Mouse (Mus musculus): ENCODE data around the gene Pcif1. TPM values are rescaled to one million over a fixed set of nuclear protein-coding genes. Genes with fewer than 3 reads are reported as not detected.
A peak's percentile ranks its signal among the peaks of the same experiment; 100 is the strongest.

The Pcif1 gene
- polyA plus RNA-seq, 1 experiment from 2014 or later, result 71.3 TPM

GRCm38 (mm10) chr2:164911086-164912048, 32.3 kb downstream of the Pcif1 start, which contains the start of gene Zfp335:
Zfp335 (minus strand) TSS chr2:164911757.
- Histone ChIP-seq H3K4me1 (ENCODE audit: insufficient read depth, low read depth, low read length) (peaks cover 9% of the 10 kb centered on the region; the same call in 1 of the 2 replicates), H3K27me3 (replicated peaks; ENCODE audit: insufficient read depth, low read length) (no peaks in the 10 kb centered on the region), H3K27ac (ENCODE audit: low read length) (peak within 1 kb of the TSS; percentile 97), H3K9me3 (ENCODE audit: low read length) (no peaks in the 10 kb centered on the region), H3K4me3 (ENCODE audit: low read depth, low read length) (peak within 1 kb of the TSS; percentile 81), H3K4me2 (replicated peaks; ENCODE audit: low read depth, low read length) (peak within 1 kb of the TSS; percentile 76), H3K9ac (replicated peaks; ENCODE audit: low read depth) (peak within 1 kb of the TSS; percentile 83), H3K36me3 (ENCODE audit: insufficient read depth, low read length) (peaks cover 28% of the 10 kb centered on the region)
- peak; percentile 87 for TF ChIP-seq EP300 (IDR thresholded peaks at IDR 0.05)
- TF ChIP-seq CTCF (IDR thresholded peaks at IDR 0.05), result peak; percentile 65
- ATAC-seq (peak; percentile 89), DNase-seq (ENCODE audit: low spot score) (peak; percentile 96)
- WGBS, result 2% methylated on average over 71 of the region's 91 CpGs

GRCm38 (mm10) chr2:164912151-164912550, 33.0 kb downstream of the Pcif1 start:
- DNase-seq (ENCODE audit: low spot score), result peak; percentile 82
- H3K9me3 ChIP-seq (ENCODE audit: low read length), result no peaks in the 10 kb centered on the region
- peak overlapping the region; percentile 81 for H3K4me3 ChIP-seq (ENCODE audit: low read depth, low read length)
- peak overlapping the region; percentile 83 for H3K9ac ChIP-seq (replicated peaks; ENCODE audit: low read depth)
- 4% methylated on average over 12 of the region's 12 CpGs for WGBS
- TF ChIP-seq EP300 (IDR thresholded peaks at IDR 0.05) (no peak), CTCF (IDR thresholded peaks at IDR 0.05) (no peak)
- no peaks in the 10 kb centered on the region for H3K27me3 ChIP-seq (replicated peaks; ENCODE audit: insufficient read depth, low read length)
- H3K36me3 ChIP-seq (ENCODE audit: insufficient read depth, low read length), result peaks cover 21% of the 10 kb centered on the region
- peak overlapping the region; percentile 76 for H3K4me2 ChIP-seq (replicated peaks; ENCODE audit: low read depth, low read length)
- H3K4me1 ChIP-seq (ENCODE audit: insufficient read depth, low read depth, low read length), result peaks cover 9% of the 10 kb centered on the region; the same call in 1 of the 2 replicates
- peak; percentile 42 for ATAC-seq
- peak overlapping the region; percentile 97 for H3K27ac ChIP-seq (ENCODE audit: low read length)

GRCm38 (mm10) chr2:164912749-164913427, 33.8 kb downstream of the Pcif1 start:
- ATAC-seq, result no peak
- peak overlapping the region; percentile 97; the same call in 1 of the 2 replicates for H3K27ac ChIP-seq (ENCODE audit: low read length)
- 75% methylated on average over 8 of the region's 9 CpGs for WGBS
- peaks cover 14% of the 10 kb centered on the region for H3K36me3 ChIP-seq (ENCODE audit: insufficient read depth, low read length)
- TF ChIP-seq CTCF (IDR thresholded peaks at IDR 0.05), result no peak
- TF ChIP-seq EP300 (IDR thresholded peaks at IDR 0.05), result no peak
- no peaks in the 10 kb centered on the region for H3K9me3 ChIP-seq (ENCODE audit: low read length)
- H3K27me3 ChIP-seq (replicated peaks; ENCODE audit: insufficient read depth, low read length), result no peaks in the 10 kb centered on the region
- H3K4me1 ChIP-seq (ENCODE audit: insufficient read depth, low read depth, low read length), result peaks cover 9% of the 10 kb centered on the region; the same call in 1 of the 2 replicates
- no peak overlapping the region for H3K4me2 ChIP-seq (replicated peaks; ENCODE audit: low read depth, low read length)
- no peak overlapping the region for H3K4me3 ChIP-seq (ENCODE audit: low read depth, low read length)
- no peak overlapping the region for H3K9ac ChIP-seq (replicated peaks; ENCODE audit: low read depth)
- no peak for DNase-seq (ENCODE audit: low spot score)

GRCm38 (mm10) chr2:164913428-164913786, 34.3 kb downstream of the Pcif1 start:
- 72% methylated on average over 2 of the region's 2 CpGs for WGBS
- ATAC-seq (no peak), DNase-seq (ENCODE audit: low spot score) (peak; percentile 65)
- TF ChIP-seq EP300 (IDR thresholded peaks at IDR 0.05) (no peak), CTCF (IDR thresholded peaks at IDR 0.05) (no peak)
- Histone ChIP-seq H3K27me3 (replicated peaks; ENCODE audit: insufficient read depth, low read length) (no peaks in the 10 kb centered on the region), H3K4me3 (ENCODE audit: low read depth, low read length) (no peak overlapping the region), H3K4me1 (ENCODE audit: insufficient read depth, low read depth, low read length) (peaks cover 9% of the 10 kb centered on the region; the same call in 1 of the 2 replicates), H3K27ac (ENCODE audit: low read length) (0 out of 2 replicates have a peak overlapping the region, but pooled peaks have one; percentile 28), H3K36me3 (ENCODE audit: insufficient read depth, low read length) (peaks cover 9% of the 10 kb centered on the region), H3K4me2 (replicated peaks; ENCODE audit: low read depth, low read length) (no peak overlapping the region), H3K9ac (replicated peaks; ENCODE audit: low read depth) (no peak overlapping the region), H3K9me3 (ENCODE audit: low read length) (no peaks in the 10 kb centered on the region)

GRCm38 (mm10) chr2:164916820-164917219, 37.7 kb downstream of the Pcif1 start:
- WGBS, result 73% methylated on average over 5 of the region's 5 CpGs
- no peak for TF ChIP-seq EP300 (IDR thresholded peaks at IDR 0.05)
- TF ChIP-seq CTCF (IDR thresholded peaks at IDR 0.05), result no peak
- ATAC-seq, result no peak

GRCm38 (mm10) chr2:164917371-164917770, 38.3 kb downstream of the Pcif1 start:
- Histone ChIP-seq H3K27ac (ENCODE audit: low read length) (no peak overlapping the region), H3K4me3 (ENCODE audit: low read depth, low read length) (no peak overlapping the region), H3K4me1 (ENCODE audit: insufficient read depth, low read depth, low read length) (0 out of 2 replicates have a peak, but pooled peaks cover 5% of the 10 kb centered on the region), H3K36me3 (ENCODE audit: insufficient read depth, low read length) (0 out of 2 replicates have a peak, but pooled peaks cover 4% of the 10 kb centered on the region), H3K9ac (replicated peaks; ENCODE audit: low read depth) (no peak overlapping the region), H3K27me3 (replicated peaks; ENCODE audit: insufficient read depth, low read length) (no peaks in the 10 kb centered on the region), H3K4me2 (replicated peaks; ENCODE audit: low read depth, low read length) (no peak overlapping the region), H3K9me3 (ENCODE audit: low read length) (no peaks in the 10 kb centered on the region)
- no peak for DNase-seq (ENCODE audit: low spot score)
- ATAC-seq, result no peak
- 70% methylated on average over 10 of the region's 10 CpGs for WGBS
- TF ChIP-seq EP300 (IDR thresholded peaks at IDR 0.05), result no peak
- TF ChIP-seq CTCF (IDR thresholded peaks at IDR 0.05), result no peak

More at GRCm38 (mm10) chr2:164916820-164917219, 37.7 kb downstream of the Pcif1 start:
- no peak overlapping the region for H3K9ac ChIP-seq (replicated peaks; ENCODE audit: low read depth)
- no peak overlapping the region for H3K4me2 ChIP-seq (replicated peaks; ENCODE audit: low read depth, low read length)
- H3K27me3 ChIP-seq (replicated peaks; ENCODE audit: insufficient read depth, low read length), result no peaks in the 10 kb centered on the region
- 0 out of 2 replicates have a peak, but pooled peaks cover 4% of the 10 kb centered on the region for H3K36me3 ChIP-seq (ENCODE audit: insufficient read depth, low read length)
- H3K27ac ChIP-seq (ENCODE audit: low read length), result no peak overlapping the region
- 0 out of 2 replicates have a peak, but pooled peaks cover 5% of the 10 kb centered on the region for H3K4me1 ChIP-seq (ENCODE audit: insufficient read depth, low read depth, low read length)
- no peak overlapping the region for H3K4me3 ChIP-seq (ENCODE audit: low read depth, low read length)
- no peaks in the 10 kb centered on the region for H3K9me3 ChIP-seq (ENCODE audit: low read length)
- DNase-seq (ENCODE audit: low spot score), result no peak

Data from lung, postnatal 0 days (tissue).